Mouse (Mus musculus) bone marrow, adult 2 months (tissue): Measurements from ENCODE around the gene Impdh1.

Source experiments
- CTCF ChIP-seq: fragments of 200-500 bp; IDR thresholded peaks from 2 replicates; pipeline ENCODE4 v1.5.1; 2011; ENCODE audit warnings: low read length, control low read depth; ENCODE audit not compliant: control insufficient read depth, insufficient read depth
- POLR2A ChIP-seq: fragments of 200-500 bp; IDR thresholded peaks from 2 replicates; pipeline ENCODE4 v1.6.1; 2011; ENCODE audit warnings: low read depth, mild to moderate bottlenecking, control low read depth, low read length, borderline replicate concordance; ENCODE audit not compliant: control insufficient read depth

- TF ChIP-seq CTCF: no peak
- no peak for TF ChIP-seq POLR2A
Observed at GRCm38 (mm10) chr6:29214776-29215175, 1.4 kb downstream of the Impdh1 start.
